Mouse (Mus musculus): ENCODE results near the gene Prdm4. TPM values are rescaled to one million over a fixed set of nuclear protein-coding genes. Genes with fewer than 3 reads are reported as not detected.

Gene Prdm4
- total RNA-seq, 2 experiments from 2014 or later = 30.5 to 34.0 TPM

- intact Hi-C loops (cut with DNase I) = loop anchor here (5.0 to 10.0 kb wide), 3 partner anchors 36 to 651 kb away; no protein-coding TSS in a partner anchor
- no peak for DNase-seq (ENCODE audit: low spot score in 2 of 2)
These were observed 41.1 kb downstream of the Prdm4 start for GRCm38 (mm10) chr10:85875812-85876211.

- DNase-seq (ENCODE audit: low spot score in 2 of 2) = no peak
- intact Hi-C loops (cut with DNase I) = loop anchor here (10.0 kb wide), 2 partner anchors 199 to 649 kb away; no protein-coding TSS in a partner anchor
These were observed 42.9 kb downstream of the Prdm4 start for GRCm38 (mm10) chr10:85873861-85874544.

GRCm38 (mm10) chr10:85872479-85872773 is 44.5 kb downstream of the Prdm4 start:
- DNase-seq (ENCODE audit: low spot score in 2 of 2) = no peak
- intact Hi-C loops (cut with DNase I) = loop anchor here (10.0 kb wide), 2 partner anchors 198 to 648 kb away; no protein-coding TSS in a partner anchor

- intact Hi-C loops (cut with DNase I) = loop anchor here (10.0 kb wide), 2 partner anchors 197 to 647 kb away; no protein-coding TSS in a partner anchor
- DNase-seq (ENCODE audit: low spot score in 2 of 2) = peak; percentile 90 to 94
These were observed 45.1 kb downstream of the Prdm4 start for GRCm38 (mm10) chr10:85871698-85872478.

GRCm38 (mm10) chr10:85846105-85846862 is 70.7 kb downstream of the Prdm4 start:
- DNase-seq (ENCODE audit: low spot score in 2 of 2) = no peak
- intact Hi-C loops (cut with DNase I) = no loop called here

Other genes starting within 250 kb of the Prdm4 start
- 10 to 100 TPM; 15.9 to 19.1 TPM for gene Pwp1, start 87.6 kb downstream of the Prdm4 start, total RNA-seq (2021)
- under 1 TPM in 1 of 2 experiments, not detected in 1; 0.18 TPM for gene Ascl4, start 10.5 kb upstream of the Prdm4 start, total RNA-seq (2021)
- gene Rtcb, start 40.7 kb upstream of the Prdm4 start, total RNA-seq (2021) = 10 to 100 TPM; 95.1 to 95.2 TPM
- gene Bpifc, start 94.8 kb upstream of the Prdm4 start, total RNA-seq (2021) = not detected
- 10 to 100 TPM; 23.4 to 25.7 TPM for gene Fbxo7, start 104.8 kb upstream of the Prdm4 start, total RNA-seq (2021)